Mouse (Mus musculus) limb, embryonic 13.5 days (tissue): ENCODE measurements around the gene Mfsd2a. TPM values are rescaled to one million over a fixed set of nuclear protein-coding genes. Genes with fewer than 3 reads are reported as not detected.

ENCODE experiments used
- ATAC-seq: fragments of 200-750 bp; cut with Nextera tagmentation; 2 replicates; pipeline ENCODE4 v1.8.0; 2017; ENCODE audit warnings: low read depth, moderate number of reproducible peaks, moderate TSS enrichment; ENCODE audit not compliant: low FRiP score
- H3K27ac ChIP-seq: fragments of 300-500 bp; sonication (generic); 2 replicates; pipeline ENCODE4 v1.5.1; 2015; ENCODE audit warnings: inconsistent platforms, mild to moderate bottlenecking, moderate library complexity
- H3K27me3 ChIP-seq: fragments of 300-500 bp; sonication (generic); 2 replicates; pipeline ENCODE4 v1.6.1; 2015; ENCODE audit warnings: mild to moderate bottlenecking, inconsistent platforms
- H3K36me3 ChIP-seq: fragments of 300-500 bp; sonication (generic); 2 replicates; pipeline ENCODE4 v1.6.1; 2015; ENCODE audit warnings: inconsistent platforms, mild to moderate bottlenecking, moderate library complexity
- H3K4me1 ChIP-seq: fragments of 300-500 bp; sonication (generic); 2 replicates; pipeline ENCODE4 v1.6.1; 2015; ENCODE audit warnings: inconsistent platforms
- H3K4me2 ChIP-seq: fragments of 300-500 bp; sonication (generic); replicated peaks from 2 replicates; pipeline ENCODE4 v1.6.1; 2015; ENCODE audit warnings: inconsistent platforms, mild to moderate bottlenecking, moderate library complexity
- H3K4me3 ChIP-seq: fragments of 300-500 bp; sonication (generic); 2 replicates; pipeline ENCODE4 v1.5.1; 2015; ENCODE audit warnings: moderate library complexity, mild to moderate bottlenecking, inconsistent platforms
- H3K9ac ChIP-seq: fragments of 300-500 bp; sonication (generic); 2 replicates; pipeline ENCODE4 v1.6.1; 2015; ENCODE audit warnings: mild to moderate bottlenecking, inconsistent platforms
- H3K9me3 ChIP-seq: fragments of 300-500 bp; sonication (generic); 2 replicates; pipeline ENCODE4 v1.6.1; 2016; ENCODE audit warnings: inconsistent platforms
- WGBS: fragments of 180-500 bp; shearing (Covaris S2); methylation state at CpG from one replicate; pipeline ENCODE4 v1.1.7; 2015; 5-methylcytosine and 5-hydroxymethylcytosine counted together
- polyA plus RNA-seq: library from polyadenylated mRNA; unstranded; fragments of >200 nt; fragmentation: Nextera tagmentation; extraction: Ambion mirVana; gene quantifications from 2 replicates; pipeline ENCODE4 v1.2.1, GENCODE M21; 2015

Gene Mfsd2a
- polyA plus RNA-seq, result 8.0 and 9.1 TPM in 2 replicates

DNA sequence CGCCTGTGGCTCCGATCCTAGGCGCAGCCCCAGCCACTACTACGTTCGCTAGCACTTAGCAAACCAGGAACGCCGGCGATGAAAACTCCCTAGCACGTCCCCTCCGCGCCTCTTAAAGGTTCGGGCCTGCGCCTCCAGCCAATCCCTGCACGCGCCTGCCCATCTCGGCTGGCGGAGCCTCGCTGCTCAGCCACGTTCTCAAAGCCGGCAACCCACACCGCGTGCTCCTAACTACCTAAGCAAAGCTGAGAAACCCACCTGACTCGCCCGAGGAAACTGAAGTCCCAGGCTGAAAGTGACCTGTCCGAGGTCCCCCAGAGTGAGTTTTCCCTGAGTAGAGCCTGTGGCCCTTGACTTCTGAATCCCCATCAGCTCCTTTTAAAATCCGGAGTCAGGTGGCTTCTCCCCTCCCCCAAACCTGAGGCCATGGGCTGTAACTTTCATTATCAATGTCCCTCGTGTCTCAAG is at the start of gene Mfsd2a:
Mfsd2a (minus strand) TSS at position 89 of the 468 bp plus-strand sequence.
- WGBS, result under 1% methylated on average over 27 of the region's 27 CpGs

DNA sequence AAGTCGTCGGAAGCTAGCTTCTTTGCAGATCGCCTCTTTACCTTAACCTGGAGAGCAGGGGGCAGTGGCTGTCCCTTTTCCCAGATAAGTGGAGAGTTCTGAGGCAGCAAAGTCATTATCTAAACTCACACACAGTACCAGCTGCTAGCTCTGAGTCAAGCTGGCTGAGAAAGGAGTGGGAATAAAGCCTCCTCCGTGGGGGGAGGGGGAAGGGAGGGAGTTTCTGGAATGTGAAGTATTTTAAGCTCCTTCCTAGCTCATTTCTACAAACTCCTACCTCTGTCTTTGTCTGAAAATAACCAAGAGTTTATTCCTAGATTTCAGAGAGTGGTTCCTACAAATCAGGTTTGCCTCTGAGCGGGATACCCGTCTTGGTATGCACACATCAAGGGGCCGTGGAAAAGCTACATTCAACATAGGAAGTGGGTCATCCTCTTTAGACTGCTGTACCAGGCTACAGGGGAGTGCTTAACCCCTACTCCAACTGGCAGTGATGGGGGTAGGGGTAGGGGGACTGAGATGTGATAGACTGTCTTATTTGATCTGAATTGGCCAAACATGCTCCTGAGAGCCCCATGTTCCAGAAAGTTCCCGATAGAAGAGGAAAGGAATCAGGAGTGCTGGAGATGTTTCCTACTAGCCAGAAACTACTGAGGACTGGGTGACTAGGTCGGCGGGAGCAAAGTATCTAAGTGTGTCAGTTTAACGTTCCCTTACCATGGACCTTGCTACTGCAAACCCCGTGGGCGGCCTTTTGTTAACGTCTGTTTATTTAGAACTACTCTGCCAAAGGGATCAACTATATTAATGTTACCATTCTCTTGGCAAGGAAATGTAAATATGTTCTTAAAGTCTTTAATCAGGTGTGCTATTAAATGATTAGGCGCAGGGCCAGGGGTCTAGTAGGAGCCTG is 44.3 kb upstream of the Mfsd2a start:
- no peaks in the 10 kb centered on the region for H3K9me3 ChIP-seq
- H3K4me3 ChIP-seq, result no peak overlapping the region
- peaks cover 14% of the 10 kb centered on the region for H3K36me3 ChIP-seq
- H3K4me2 ChIP-seq, result peak overlapping the region; percentile 12
- peak overlapping the region; percentile 65 for H3K27ac ChIP-seq
- peaks cover 18% of the 10 kb centered on the region for H3K4me1 ChIP-seq
- 36% methylated on average over 15 of the region's 15 CpGs for WGBS
- peak; percentile 57; the same call in 1 of the 2 replicates for ATAC-seq
- H3K27me3 ChIP-seq, result no peaks in the 10 kb centered on the region
- no peak overlapping the region for H3K9ac ChIP-seq

More for the DNA sequence above, at the start of gene Mfsd2a:
- Histone ChIP-seq H3K9ac (peak within 1 kb of the TSS; percentile 79), H3K36me3 (0 out of 2 replicates have a peak, but pooled peaks cover 2% of the 10 kb centered on the region), H3K27me3 (0 out of 2 replicates have a peak, but pooled peaks cover 5% of the 10 kb centered on the region), H3K4me2 (peak within 1 kb of the TSS; percentile 99), H3K4me3 (peak within 1 kb of the TSS; percentile 73), H3K9me3 (no peaks in the 10 kb centered on the region), H3K4me1 (peaks cover 52% of the 10 kb centered on the region), H3K27ac (peak within 1 kb of the TSS; percentile 52; the same call in 1 of the 2 replicates)
- peak; percentile 83 for ATAC-seq

DNA sequence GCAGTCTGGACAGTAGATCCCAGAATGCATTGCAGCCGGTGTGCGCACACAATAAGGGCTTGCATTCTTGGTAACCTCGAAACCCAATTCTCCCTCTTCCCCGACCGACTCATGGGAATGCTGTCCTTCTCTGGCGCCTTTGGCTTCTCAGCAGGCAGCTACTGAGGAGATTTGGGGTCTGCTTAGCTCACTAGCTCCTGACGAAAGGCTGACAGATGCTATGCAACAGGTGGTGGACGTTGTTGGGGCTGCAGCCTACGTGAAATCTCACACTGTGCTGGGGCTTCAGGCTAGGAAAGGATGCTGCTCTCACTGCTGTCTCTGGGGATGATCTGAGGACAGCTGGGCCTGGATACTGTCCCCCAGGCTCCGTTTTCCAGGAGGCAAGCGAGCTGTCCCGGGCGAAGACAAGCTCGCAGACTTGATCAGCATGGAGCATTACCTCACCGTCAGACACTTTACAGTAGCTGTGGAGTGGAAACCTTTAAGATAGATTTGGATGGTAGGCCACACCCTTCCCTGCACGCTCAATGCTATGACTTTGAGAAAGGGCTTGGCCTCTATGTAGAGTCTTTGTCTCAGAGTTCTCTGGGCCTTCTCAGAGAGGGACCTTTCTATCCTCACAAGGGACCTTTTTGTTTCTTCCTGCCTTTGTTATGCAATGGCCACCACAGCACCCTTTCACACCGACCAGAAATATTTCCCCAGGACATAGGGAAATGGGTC is 39.8 kb upstream of the Mfsd2a start:
- Histone ChIP-seq H3K4me2 (no peak overlapping the region), H3K27ac (no peak overlapping the region), H3K9ac (no peak overlapping the region), H3K36me3 (peaks cover 19% of the 10 kb centered on the region), H3K4me1 (peaks cover 45% of the 10 kb centered on the region), H3K4me3 (no peak overlapping the region), H3K27me3 (0 out of 2 replicates have a peak, but pooled peaks cover 6% of the 10 kb centered on the region), H3K9me3 (no peaks in the 10 kb centered on the region)
- 62% methylated on average over 17 of the region's 17 CpGs for WGBS
- peak; percentile 54 for ATAC-seq

GRCm38 (mm10) chr4:123000130-123000529 is 39.1 kb upstream of the Mfsd2a start:
- H3K4me3 ChIP-seq, result no peak overlapping the region
- no peak overlapping the region for H3K27ac ChIP-seq
- no peaks in the 10 kb centered on the region for H3K9me3 ChIP-seq
- WGBS, result 66% methylated on average over 14 of the region's 14 CpGs
- H3K9ac ChIP-seq, result no peak overlapping the region
- peaks cover 19% of the 10 kb centered on the region for H3K36me3 ChIP-seq
- no peak for ATAC-seq
- 0 out of 2 replicates have a peak, but pooled peaks cover 6% of the 10 kb centered on the region for H3K27me3 ChIP-seq
- peaks cover 40% of the 10 kb centered on the region for H3K4me1 ChIP-seq
- H3K4me2 ChIP-seq, result 0 out of 2 replicates have a peak overlapping the region, but pooled peaks have one; percentile 4

DNA sequence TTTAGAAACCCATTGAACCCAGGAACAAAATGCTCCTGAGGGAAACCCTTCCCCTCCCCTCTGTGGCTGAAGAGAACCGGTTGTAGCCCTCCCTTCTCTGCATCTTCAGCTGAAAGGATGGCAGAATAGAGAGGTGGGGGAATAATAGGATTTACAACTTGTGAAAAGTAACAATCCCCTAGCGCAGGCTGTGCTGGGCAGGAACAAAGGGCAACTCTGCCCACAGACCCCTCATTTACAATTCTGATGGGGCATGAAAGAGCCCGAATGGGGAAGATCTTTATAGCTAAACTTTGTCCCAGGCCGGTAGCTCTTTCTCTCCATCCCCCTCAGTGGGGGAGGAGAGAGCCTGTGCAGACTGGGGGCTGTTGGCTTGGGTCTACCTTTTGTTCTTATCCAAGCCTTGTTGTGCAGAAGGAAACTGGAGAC is 38.3 kb upstream of the Mfsd2a start:
- peak overlapping the region; percentile 82 for H3K4me3 ChIP-seq
- 0 out of 2 replicates have a peak, but pooled peaks cover 9% of the 10 kb centered on the region for H3K27me3 ChIP-seq
- H3K9ac ChIP-seq, result peak overlapping the region; percentile 39; the same call in 1 of the 2 replicates
- H3K9me3 ChIP-seq, result no peaks in the 10 kb centered on the region
- H3K27ac ChIP-seq, result no peak overlapping the region
- WGBS, result 18% methylated on average over 4 of the region's 4 CpGs
- ATAC-seq, result no peak
- peaks cover 19% of the 10 kb centered on the region for H3K36me3 ChIP-seq
- H3K4me2 ChIP-seq, result peak overlapping the region; percentile 93
- peaks cover 41% of the 10 kb centered on the region for H3K4me1 ChIP-seq

DNA sequence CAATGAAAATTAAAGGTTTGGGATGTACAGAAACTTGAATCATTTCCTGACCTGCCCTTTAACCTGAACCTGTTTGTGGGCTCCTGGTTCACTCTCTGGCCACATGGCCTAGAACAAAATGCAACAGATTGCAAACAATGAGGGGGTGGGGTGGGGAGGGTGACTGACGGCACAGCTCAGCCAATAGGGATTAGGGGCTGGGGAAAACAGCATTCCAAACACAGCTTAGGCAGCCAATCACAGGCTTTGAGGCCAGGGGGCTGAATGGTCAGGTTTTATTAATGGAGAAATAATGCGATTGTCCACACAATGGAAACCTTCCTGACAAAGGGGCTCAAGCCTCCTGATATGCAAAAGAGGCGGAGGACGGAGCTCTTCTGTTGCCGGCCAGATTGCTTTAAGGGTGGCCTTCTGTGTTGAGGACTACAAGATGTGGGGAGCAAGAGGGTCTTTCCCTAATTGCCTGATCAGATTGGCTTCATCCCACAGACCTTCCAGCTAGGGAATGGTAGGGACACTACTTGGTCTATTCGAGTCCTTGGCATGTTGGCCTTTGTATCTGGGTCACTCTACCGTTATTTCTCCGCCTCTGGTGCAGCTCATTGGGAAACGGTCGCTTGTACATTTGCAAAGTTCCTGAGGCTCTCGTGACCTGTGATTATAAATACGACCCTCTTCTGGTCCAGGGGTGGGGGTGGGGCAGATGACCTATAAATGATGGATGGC is 37.7 kb upstream of the Mfsd2a start:
- Histone ChIP-seq H3K36me3 (peaks cover 19% of the 10 kb centered on the region), H3K27ac (no peak overlapping the region), H3K9ac (peak overlapping the region; percentile 39; the same call in 1 of the 2 replicates), H3K4me3 (peak overlapping the region; percentile 82), H3K4me2 (peak overlapping the region; percentile 93), H3K9me3 (no peaks in the 10 kb centered on the region), H3K4me1 (peaks cover 42% of the 10 kb centered on the region), H3K27me3 (0 out of 2 replicates have a peak, but pooled peaks cover 9% of the 10 kb centered on the region)
- 0 out of 2 replicates have a peak, but pooled peaks have one; percentile 26 for ATAC-seq
- 12% methylated on average over 12 of the region's 12 CpGs for WGBS

GRCm38 (mm10) chr4:122996618-122997381 is 35.8 kb upstream of the Mfsd2a start:
- no peak; the same call in 1 of the 2 replicates for ATAC-seq
- peak overlapping the region; percentile 82 for H3K4me3 ChIP-seq
- peaks cover 19% of the 10 kb centered on the region for H3K36me3 ChIP-seq
- peaks cover 42% of the 10 kb centered on the region for H3K4me1 ChIP-seq
- no peaks in the 10 kb centered on the region for H3K9me3 ChIP-seq
- peak overlapping the region; percentile 93 for H3K4me2 ChIP-seq
- WGBS, result under 1% methylated on average over 46 of the region's 47 CpGs
- 0 out of 2 replicates have a peak, but pooled peaks cover 9% of the 10 kb centered on the region for H3K27me3 ChIP-seq
- peak overlapping the region; percentile 74 for H3K27ac ChIP-seq
- peak overlapping the region; percentile 81 for H3K9ac ChIP-seq

GRCm38 (mm10) chr4:122996221-122996617 is 35.2 kb upstream of the Mfsd2a start:
- peak overlapping the region; percentile 74 for H3K27ac ChIP-seq
- 0 out of 2 replicates have a peak, but pooled peaks cover 2% of the 10 kb centered on the region for H3K9me3 ChIP-seq
- H3K9ac ChIP-seq, result peak overlapping the region; percentile 81
- under 1% methylated on average over 24 of the region's 32 CpGs for WGBS
- 0 out of 2 replicates have a peak, but pooled peaks cover 9% of the 10 kb centered on the region for H3K27me3 ChIP-seq
- peak overlapping the region; percentile 82 for H3K4me3 ChIP-seq
- peak overlapping the region; percentile 93 for H3K4me2 ChIP-seq
- peak; percentile 16 for ATAC-seq
- H3K36me3 ChIP-seq, result peaks cover 13% of the 10 kb centered on the region
- H3K4me1 ChIP-seq, result peaks cover 39% of the 10 kb centered on the region

DNA sequence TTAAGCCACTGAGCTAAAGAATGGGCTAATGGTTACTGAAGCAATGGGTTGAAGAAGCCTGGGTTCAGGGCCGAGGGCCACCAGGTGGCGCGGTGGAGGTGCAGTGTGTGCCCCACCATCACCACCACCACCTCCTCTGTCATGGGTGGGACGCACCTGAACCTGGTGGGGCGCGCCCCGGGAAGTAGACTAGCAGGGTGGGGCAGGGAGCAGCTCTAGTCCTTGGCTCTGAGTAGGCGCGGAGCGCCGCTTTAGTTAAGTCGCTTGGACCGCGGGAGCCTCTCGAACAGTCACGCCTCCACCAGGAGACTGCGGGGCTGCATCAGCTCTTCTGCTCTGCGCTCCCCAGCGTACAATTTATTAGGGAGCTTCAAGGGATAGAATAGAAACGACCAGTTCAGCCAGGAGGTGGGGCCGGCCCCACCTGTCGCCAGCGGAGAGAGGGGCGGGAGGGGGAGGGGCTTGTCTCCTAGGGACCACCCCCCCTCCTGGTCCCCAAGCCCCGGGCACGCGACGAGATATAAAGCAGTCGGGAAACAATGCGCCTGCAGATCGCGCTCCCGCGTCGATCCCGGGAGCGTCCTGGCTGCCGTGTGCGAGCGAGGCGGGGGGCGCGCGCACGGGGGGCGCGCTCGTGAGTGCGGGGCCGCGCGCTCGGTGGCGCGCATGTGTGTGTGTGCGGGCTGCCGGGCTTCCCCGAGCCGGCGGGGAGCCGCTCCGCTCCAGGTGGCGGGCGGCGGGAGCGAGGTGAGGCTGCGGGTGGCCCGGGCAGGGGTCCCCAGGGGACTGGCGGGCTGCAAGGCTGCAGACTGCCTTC is 34.6 kb upstream of the Mfsd2a start, which contains the start of gene Mycl:
Mycl (plus strand) TSS at position 249 of the 817 bp plus-strand sequence.
- Histone ChIP-seq H3K9ac (peak within 1 kb of the TSS; percentile 81), H3K27ac (peak within 1 kb of the TSS; percentile 74), H3K36me3 (peaks cover 7% of the 10 kb centered on the region; the same call in 1 of the 2 replicates), H3K27me3 (0 out of 2 replicates have a peak, but pooled peaks cover 9% of the 10 kb centered on the region), H3K4me1 (peaks cover 39% of the 10 kb centered on the region), H3K9me3 (0 out of 2 replicates have a peak, but pooled peaks cover 3% of the 10 kb centered on the region), H3K4me2 (peak within 1 kb of the TSS; percentile 93), H3K4me3 (peak within 1 kb of the TSS; percentile 82)
- WGBS, result under 1% methylated on average over 47 of the region's 69 CpGs
- peak; percentile 74 for ATAC-seq

GRCm38 (mm10) chr4:122992276-122992675 is 31.3 kb upstream of the Mfsd2a start:
- Histone ChIP-seq H3K4me2 (no peak overlapping the region), H3K36me3 (no peaks in the 10 kb centered on the region), H3K4me3 (no peak overlapping the region), H3K4me1 (peaks cover 17% of the 10 kb centered on the region), H3K9me3 (0 out of 2 replicates have a peak, but pooled peaks cover 3% of the 10 kb centered on the region), H3K9ac (no peak overlapping the region), H3K27me3 (0 out of 2 replicates have a peak, but pooled peaks cover 3% of the 10 kb centered on the region), H3K27ac (no peak overlapping the region)
- WGBS, result 60% methylated on average over 3 of the region's 3 CpGs
- no peak for ATAC-seq
